Mouse (Mus musculus) stomach, postnatal 0 days (tissue): ENCODE measurements around the gene Dpp9.

Source experiments
- CTCF ChIP-seq: IDR thresholded peaks from 2 replicates; pipeline ENCODE4 v1.5.1; 2016; ENCODE audit warnings: antibody characterized with exemption, low read depth, mild to moderate bottlenecking, moderate library complexity
- EP300 ChIP-seq: optimal IDR thresholded peaks from 2 replicates; pipeline ENCODE3; 2016; ENCODE audit warnings: antibody characterized with exemption

- TF ChIP-seq CTCF (no peak), EP300 (no peak)
Measured at GRCm38 (mm10) chr17:56194765-56195164, 23.9 kb downstream of the Dpp9 start.
